Mouse (Mus musculus): ENCODE data around the gene Gm17026.
"Not testable (repeated sequence)": the region's sequence is repeated elsewhere in the genome, so short reads cannot be mapped to it uniquely, and the experiment has no call there.

The Gm17026 gene

GRCm38 (mm10) chr14:42259948-42260347 lies at the start of gene Gm17026:
Gene Gm17026 (minus strand): TSS chr14:42260048.
- in situ Hi-C loops (cut with MboI; ENCODE audit: unreplicated experiment in 2 of 2): not testable (repeated sequence)

GRCm38 (mm10) chr14:42297258-42297657 lies 37.4 kb upstream of the Gm17026 start, which contains the start of gene Gm9611:
Gene Gm9611 (minus strand): TSS chr14:42297358.
- in situ Hi-C loops (cut with MboI; ENCODE audit: unreplicated experiment in 2 of 2): not testable (repeated sequence)

GRCm38 (mm10) chr14:42216766-42217537 lies 42.9 kb downstream of the Gm17026 start:
- in situ Hi-C loops (cut with MboI; ENCODE audit: unreplicated experiment in 2 of 2): not testable (repeated sequence)

Data from v-Abl transformed pro-B cells (cell line).